Mouse (Mus musculus) embryo, embryonic 11.5 days (tissue): ENCODE results near the gene Ntrk3.
A peak's percentile ranks its signal among the peaks of the same experiment; 100 is the strongest.

ENCODE experiments used
- DNase-seq: peaks from one replicate; pipeline ENCODE4 v3.0.0-alpha.2; 2012; ENCODE audit warnings: low read depth, low spot score

Ntrk3 gene

GRCm38 (mm10) chr7:78737614-78738210, at the start of gene Ntrk3:
Ntrk3 (minus strand) TSS chr7:78738012.
- DNase-seq, result no peak

GRCm38 (mm10) chr7:78785906-78786305, 48.1 kb upstream of the Ntrk3 start:
- no peak for DNase-seq

- DNase-seq, result peak; percentile 75
These were observed 45.1 kb upstream of the Ntrk3 start, which contains the start of the genes Mrps11 and Mrpl46 for GRCm38 (mm10) chr7:78782639-78783581. Mrps11 (plus strand) TSS chr7:78783119. Mrpl46 (minus strand) TSS chr7:78783531.

- DNase-seq, result no peak
These were observed 40.9 kb upstream of the Ntrk3 start for GRCm38 (mm10) chr7:78778741-78779140.

GRCm38 (mm10) chr7:78770936-78771335, 33.1 kb upstream of the Ntrk3 start:
- no peak for DNase-seq

- no peak for DNase-seq
These were observed 31.4 kb upstream of the Ntrk3 start for GRCm38 (mm10) chr7:78769075-78769652.

GRCm38 (mm10) chr7:78767929-78768531, 30.2 kb upstream of the Ntrk3 start:
- DNase-seq, result no peak

- DNase-seq, result peak; percentile 67
These were observed 28.3 kb upstream of the Ntrk3 start for GRCm38 (mm10) chr7:78766019-78766683.

GRCm38 (mm10) chr7:78765215-78765631, 27.4 kb upstream of the Ntrk3 start:
- no peak for DNase-seq

GRCm38 (mm10) chr7:78763801-78764200, 26.0 kb upstream of the Ntrk3 start:
- DNase-seq, result no peak

- DNase-seq, result no peak
These were observed 16.7 kb upstream of the Ntrk3 start for GRCm38 (mm10) chr7:78754458-78755000.

GRCm38 (mm10) chr7:78753752-78754457, 16.1 kb upstream of the Ntrk3 start:
- no peak for DNase-seq

- DNase-seq, result no peak
These were observed 15.1 kb upstream of the Ntrk3 start for GRCm38 (mm10) chr7:78752961-78753360.

- no peak for DNase-seq
These were observed 6.0 kb upstream of the Ntrk3 start for GRCm38 (mm10) chr7:78743731-78744385.

- DNase-seq, result no peak
These were observed 1.7 kb upstream of the Ntrk3 start for GRCm38 (mm10) chr7:78739351-78740000.

- DNase-seq, result no peak
These were observed 616 bp downstream of the Ntrk3 start for GRCm38 (mm10) chr7:78737196-78737595.

- DNase-seq, result no peak
These were observed 6.4 kb downstream of the Ntrk3 start for GRCm38 (mm10) chr7:78731391-78731790.

GRCm38 (mm10) chr7:78724591-78724990, 13.2 kb downstream of the Ntrk3 start:
- DNase-seq, result no peak

GRCm38 (mm10) chr7:78722051-78722450, 15.8 kb downstream of the Ntrk3 start:
- DNase-seq, result no peak
